8 mouse cellular contexts compared by ENCODE assay signal in genomic region chr17:31434825-31435325, GRCm38 (mm10). TPM values are rescaled to one million over a fixed set of nuclear protein-coding genes. Genes with fewer than 3 reads are reported as not detected.
A peak's percentile ranks its signal among the peaks of the same experiment; 100 is the strongest.
DNase-seq lines count a peak whose midpoint lies in the region; ATAC-seq and TF ChIP-seq lines count a peak whose summit lies in the region.

No protein-coding gene starts in this region.

- no peak overlapping the region for H3K4me3 ChIP-seq in lung, postnatal 0 days (ENCODE audit: low read depth, low read length)
- no peak overlapping the region for H3K4me3 ChIP-seq in forebrain, embryonic 11.5 days (ENCODE audit: low read depth, low read length)
- H3K4me3 ChIP-seq in limb, embryonic 12.5 days (replicated peaks) = 0 out of 2 replicates have a peak overlapping the region, but pooled peaks have one; percentile 9

- WGBS in lung, postnatal 0 days = 28% methylated on average over 8 of the region's 8 CpGs
- 4% methylated on average over 8 of the region's 8 CpGs for WGBS in forebrain, embryonic 11.5 days
- 6% methylated on average over 8 of the region's 8 CpGs for WGBS in limb, embryonic 12.5 days

- 0 out of 2 replicates have a peak overlapping the region, but pooled peaks have one; percentile 40 for H3K4me2 ChIP-seq in lung, postnatal 0 days (replicated peaks; ENCODE audit: low read depth, low read length)
- H3K4me2 ChIP-seq in forebrain, embryonic 11.5 days (ENCODE audit: low read depth, low read length, severe bottlenecking) = peak overlapping the region; percentile 21; the same call in 1 of the 2 replicates
- H3K4me2 ChIP-seq in limb, embryonic 12.5 days = peak overlapping the region; percentile 58

- DNase-seq in lung, postnatal 0 days (ENCODE audit: low spot score) = peak; percentile 17
- no peak for DNase-seq in lung, postnatal 10 days
- DNase-seq in forebrain, embryonic 11.5 days (ENCODE audit: low spot score) = no peak
- DNase-seq in yolk sac, embryonic 10.5 days (ENCODE audit: low spot score) = peak; percentile 38
- no peak for DNase-seq in layer of hippocampus, adult 9-10 months (ENCODE audit: low spot score)
- DNase-seq in adrenal gland, postnatal 4 days (ENCODE audit: low spot score in 2 of 2) = no peak
- no peak for DNase-seq in frontal cortex, postnatal 36 days (ENCODE audit: low spot score in 2 of 2)

- H3K9ac ChIP-seq in lung, postnatal 0 days (replicated peaks; ENCODE audit: low read depth) = no peak overlapping the region
- H3K9ac ChIP-seq in forebrain, embryonic 11.5 days (ENCODE audit: low read length) = peak overlapping the region; percentile 40
- no peak overlapping the region for H3K9ac ChIP-seq in limb, embryonic 12.5 days (replicated peaks)

- no peak for TF ChIP-seq CTCF in lung, postnatal 0 days (IDR thresholded peaks at IDR 0.05)

- H3K4me1 ChIP-seq in lung, postnatal 0 days (ENCODE audit: insufficient read depth, low read depth, low read length) = no peaks in the 10 kb centered on the region
- H3K4me1 ChIP-seq in forebrain, embryonic 11.5 days (replicated peaks; ENCODE audit: control insufficient read depth, insufficient read depth, low read length) = peaks cover 12% of the 10 kb centered on the region; the same call in 1 of the 2 replicates
- H3K4me1 ChIP-seq in limb, embryonic 12.5 days (replicated peaks) = peaks cover 40% of the 10 kb centered on the region

- peak overlapping the region; percentile 80; the same call in 1 of the 2 replicates for H3K27ac ChIP-seq in lung, postnatal 0 days (ENCODE audit: low read length)
- no peak overlapping the region for H3K27ac ChIP-seq in forebrain, embryonic 11.5 days (ENCODE audit: low read depth, low read length)
- no peak overlapping the region for H3K27ac ChIP-seq in limb, embryonic 12.5 days

- no peaks in the 10 kb centered on the region for H3K36me3 ChIP-seq in lung, postnatal 0 days (ENCODE audit: insufficient read depth, low read length)
- H3K36me3 ChIP-seq in forebrain, embryonic 11.5 days (ENCODE audit: control insufficient read depth, insufficient read depth, low read length) = no peaks in the 10 kb centered on the region
- peaks cover 7% of the 10 kb centered on the region for H3K36me3 ChIP-seq in limb, embryonic 12.5 days

- no peaks in the 10 kb centered on the region for H3K9me3 ChIP-seq in lung, postnatal 0 days (ENCODE audit: low read length)
- no peaks in the 10 kb centered on the region for H3K9me3 ChIP-seq in forebrain, embryonic 11.5 days (ENCODE audit: control insufficient read depth, low read length)
- no peaks in the 10 kb centered on the region for H3K9me3 ChIP-seq in limb, embryonic 12.5 days

- H3K27me3 ChIP-seq in lung, postnatal 0 days (replicated peaks; ENCODE audit: insufficient read depth, low read length) = no peaks in the 10 kb centered on the region
- no peaks in the 10 kb centered on the region for H3K27me3 ChIP-seq in forebrain, embryonic 11.5 days (ENCODE audit: control insufficient read depth, insufficient read depth, low read length)
- peaks cover 2% of the 10 kb centered on the region; the same call in 1 of the 2 replicates for H3K27me3 ChIP-seq in limb, embryonic 12.5 days

- ATAC-seq in lung, postnatal 0 days = no peak
- ATAC-seq in forebrain, embryonic 11.5 days (replicated peaks; ENCODE audit: low FRiP score) = no peak
- ATAC-seq in limb, embryonic 12.5 days (ENCODE audit: insufficient number of reproducible peaks, insufficient read depth, low FRiP score, low TSS enrichment, low read depth) = no peak

- no peak for TF ChIP-seq EP300 in lung, postnatal 0 days (IDR thresholded peaks at IDR 0.05)

RNA-seq across cellular contexts. Expression of gene Pde9a, which starts 48.9 kb away (rescaled TPM):
- polyA plus RNA-seq in lung, postnatal 0 days (2015; fragmentation: Nextera tagmentation; extraction: Ambion mirVana) = 44.1 and 44.2 TPM in 2 replicates
- 30.4 and 33.7 TPM in 2 replicates for polyA plus RNA-seq in forebrain, embryonic 11.5 days (2014; fragmentation: Nextera tagmentation; extraction: Ambion mirVana)
- polyA plus RNA-seq in limb, embryonic 12.5 days (2016; fragmentation: Nextera tagmentation; extraction: Ambion mirVana) = 26.7 and 29.1 TPM in 2 replicates
- total RNA-seq in adrenal gland, postnatal 4 days (2021) = 10 to 100 TPM in 1 of 2 experiments, 1 to 10 TPM in 1; 6.3 to 12.6 TPM

Comparison
In these comparisons a context has a peak if more than half of its experiments do, and no peak if none do; other contexts are left out.
1. DNase-seq: peak in lung, postnatal 0 days (single experiment) and yolk sac, embryonic 10.5 days (single experiment); none in lung, postnatal 10 days (single experiment), forebrain, embryonic 11.5 days (single experiment), layer of hippocampus, adult 9-10 months (single experiment), adrenal gland, postnatal 4 days (0 of 2) and frontal cortex, postnatal 36 days (0 of 2).
2. Peak in every context shown above with its lines, with median percentiles within 50 percentile points of each other: H3K4me2 ChIP-seq.